Mouse (Mus musculus) gastrocnemius, postnatal 36 days (tissue): ENCODE measurements around the gene 1700025G04Rik. TPM values are rescaled to one million over a fixed set of nuclear protein-coding genes. Genes with fewer than 3 reads are reported as not detected.

Experiments
- DNase-seq, 2 experiments: peaks; one replicate each; pipeline ENCODE4 v3.0.0; 2022
- intact Hi-C: fragments of 180-260 bp; cut with DNase I; formaldehyde crosslinking; loops from one replicate; pipeline ENCODE4 v1.15.1; 2025
- total RNA-seq, 2 experiments: library from RNA; stranded (reverse); gene quantifications; 2 replicates each; pipeline ENCODE4 v1.2.3; 2021

Gene 1700025G04Rik
- total RNA-seq, 2 experiments from 2014 or later, result 69.8 to 72.2 TPM

DNA sequence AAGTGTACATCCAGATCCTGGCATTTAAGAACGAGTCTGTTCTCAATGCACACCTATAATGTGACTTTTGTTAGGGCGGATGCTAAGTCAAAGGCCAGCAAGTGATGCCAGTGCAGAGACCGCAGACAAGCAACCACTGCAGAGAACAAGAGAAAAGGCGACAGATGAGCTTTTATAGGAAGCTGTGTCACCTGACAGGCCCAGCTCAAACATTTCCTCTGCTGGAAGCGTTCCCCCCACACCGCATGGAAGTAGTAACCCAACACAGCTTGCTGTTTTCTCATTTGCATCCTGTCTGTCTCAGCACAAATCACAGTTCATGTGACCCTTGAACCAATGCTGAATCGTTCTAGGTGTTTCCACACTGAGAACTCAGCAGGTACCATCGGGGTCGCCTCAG lies 51.8 kb downstream of the 1700025G04Rik start:
- intact Hi-C loops, result no loop called here
- no peak for DNase-seq

DNA sequence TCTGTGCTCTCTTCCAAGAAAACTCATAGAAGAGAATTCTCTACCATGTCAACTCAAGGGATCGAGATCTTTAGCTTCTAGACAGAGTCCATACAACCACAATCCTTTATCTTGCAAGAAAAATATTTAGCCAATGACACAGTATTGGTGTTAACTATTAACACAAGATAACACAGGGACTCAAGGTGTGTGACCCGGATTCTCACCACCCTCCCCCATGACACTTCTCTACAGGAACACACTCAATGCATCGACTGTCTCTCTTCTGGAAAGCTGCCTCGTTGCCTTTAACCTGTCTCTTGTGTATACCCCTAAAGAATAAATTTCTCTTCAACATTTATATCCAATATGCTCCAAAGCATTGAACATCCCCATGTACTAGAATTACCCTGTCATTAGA lies 52.3 kb downstream of the 1700025G04Rik start:
- intact Hi-C loops, result no loop called here
- DNase-seq, result no peak

- no peak for DNase-seq
- intact Hi-C loops, result no loop called here
Observed at GRCm38 (mm10) chr1:152034766-152035165, 55.2 kb downstream of the 1700025G04Rik start.

DNA sequence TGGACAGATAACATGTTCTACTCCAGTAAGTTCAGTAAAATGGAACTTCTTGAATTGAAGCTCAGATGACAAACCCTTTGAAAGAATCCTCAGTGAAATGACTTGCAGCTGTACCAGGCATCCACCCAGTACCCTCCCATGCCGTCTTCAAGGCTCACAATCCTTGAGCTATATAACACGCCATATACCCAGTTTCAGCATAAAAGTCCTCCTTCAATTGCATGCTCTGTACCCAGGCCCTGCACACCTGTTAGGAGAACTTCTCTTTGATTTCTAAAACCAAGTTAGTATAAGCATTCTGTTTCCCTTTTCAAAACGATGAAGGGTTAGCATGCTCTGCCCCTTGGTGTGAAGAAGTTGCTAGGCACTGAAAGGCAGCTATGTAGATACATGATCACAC lies 56.2 kb downstream of the 1700025G04Rik start:
- intact Hi-C loops, result no loop called here

GRCm38 (mm10) chr1:152032144-152032543 lies 57.8 kb downstream of the 1700025G04Rik start:
- DNase-seq, result no peak
- intact Hi-C loops, result no loop called here

More for the DNA sequence above, 56.2 kb downstream of the 1700025G04Rik start:
- no peak for DNase-seq

- intact Hi-C loops, result no loop called here
- no peak for DNase-seq
Observed at GRCm38 (mm10) chr1:152030546-152030945, 59.4 kb downstream of the 1700025G04Rik start.

- intact Hi-C loops, result no loop called here
- DNase-seq, result no peak
Observed at GRCm38 (mm10) chr1:152028718-152029117, 61.2 kb downstream of the 1700025G04Rik start.

GRCm38 (mm10) chr1:152026762-152027161 lies 63.2 kb downstream of the 1700025G04Rik start:
- intact Hi-C loops, result no loop called here
- DNase-seq, result no peak

DNA sequence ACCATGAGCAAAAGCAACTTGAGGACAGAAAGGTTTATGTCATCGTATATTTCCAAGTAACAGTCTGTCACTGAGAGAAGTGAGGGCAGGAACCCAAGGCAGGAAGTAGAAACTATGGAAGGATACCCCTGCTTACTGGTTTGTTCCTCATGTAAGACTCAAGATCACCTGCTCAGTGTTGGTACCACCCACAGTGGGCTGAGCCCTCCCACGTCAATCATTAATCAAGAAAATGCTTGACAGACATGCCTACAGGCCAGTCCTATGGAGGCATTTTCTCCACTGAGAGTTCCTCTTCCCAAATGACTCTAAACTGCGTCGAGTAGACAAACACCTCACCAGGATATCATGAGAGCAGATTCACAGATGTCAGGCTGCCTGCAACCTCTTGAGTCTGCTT lies 64.6 kb downstream of the 1700025G04Rik start:
- no peak for DNase-seq
- intact Hi-C loops, result no loop called here

GRCm38 (mm10) chr1:152024019-152024787 lies 65.7 kb downstream of the 1700025G04Rik start:
- DNase-seq, result no peak

DNA sequence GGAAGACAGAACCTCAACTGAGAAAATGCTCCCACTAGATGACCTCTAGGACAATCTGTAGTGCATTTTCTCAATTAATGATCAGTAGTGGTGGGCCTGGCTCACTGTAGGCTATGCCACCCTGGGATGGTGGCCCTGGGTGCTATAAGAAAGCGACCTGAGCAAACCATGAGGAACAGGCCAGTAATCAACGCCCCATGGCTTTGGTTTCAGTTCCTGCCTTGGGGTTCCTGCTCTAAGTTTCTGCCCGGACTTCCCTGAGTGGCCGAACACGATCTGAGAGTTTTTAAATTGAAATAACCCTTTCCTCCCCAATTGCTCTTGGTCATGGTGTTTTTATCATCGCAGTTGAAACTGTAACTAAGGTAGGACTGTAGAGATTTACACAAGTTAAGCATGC lies 69.1 kb downstream of the 1700025G04Rik start:
- intact Hi-C loops, result no loop called here
- no peak for DNase-seq

More at GRCm38 (mm10) chr1:152024019-152024787, 65.7 kb downstream of the 1700025G04Rik start:
- intact Hi-C loops, result no loop called here

- intact Hi-C loops, result no loop called here
- no peak for DNase-seq
Observed at GRCm38 (mm10) chr1:152020070-152020469, 69.9 kb downstream of the 1700025G04Rik start.

- intact Hi-C loops, result no loop called here
- DNase-seq, result no peak
Observed at GRCm38 (mm10) chr1:152019196-152019595, 70.7 kb downstream of the 1700025G04Rik start.

DNA sequence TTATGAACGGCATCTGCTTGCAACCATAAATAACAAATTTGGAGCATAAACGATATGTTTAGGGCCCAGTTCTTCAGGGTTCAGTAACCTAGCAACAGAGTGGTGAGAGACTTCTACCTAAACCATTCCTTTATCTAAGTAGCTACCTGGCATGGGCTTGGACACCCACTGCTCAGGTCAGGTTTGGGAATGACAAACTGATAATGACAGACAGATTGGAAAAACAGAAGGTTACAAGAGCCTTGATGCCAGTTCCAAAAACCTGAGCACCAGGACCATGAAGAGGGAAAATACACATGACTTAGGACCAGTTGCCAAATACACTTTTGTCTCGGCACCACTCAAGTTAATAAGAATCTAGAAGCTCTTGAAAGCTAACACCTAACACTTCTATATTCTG lies 71.6 kb downstream of the 1700025G04Rik start:
- intact Hi-C loops, result no loop called here
- DNase-seq, result no peak

DNA sequence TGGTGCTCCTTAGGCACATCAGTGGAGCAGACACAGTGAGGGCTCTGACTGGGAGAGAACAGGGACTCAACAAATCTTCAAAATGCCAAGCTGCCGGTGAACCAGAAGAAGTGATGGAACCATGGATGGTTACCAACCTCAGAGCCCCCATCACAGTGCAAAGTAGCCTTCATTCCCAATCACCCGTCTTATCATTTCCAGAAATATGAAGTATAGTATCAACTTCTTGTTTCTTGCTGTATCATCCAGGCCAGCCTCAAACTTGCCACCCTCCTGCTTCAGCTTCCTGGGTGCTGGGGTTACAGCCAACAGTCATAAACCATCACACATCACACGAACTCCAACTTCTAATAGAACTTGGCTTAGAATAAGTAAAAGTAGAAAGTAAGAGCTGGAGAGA lies 73.3 kb downstream of the 1700025G04Rik start:
- intact Hi-C loops, result no loop called here
- no peak for DNase-seq

- DNase-seq, result no peak
- intact Hi-C loops, result no loop called here
Observed at GRCm38 (mm10) chr1:152015555-152016125, 74.3 kb downstream of the 1700025G04Rik start.

DNA sequence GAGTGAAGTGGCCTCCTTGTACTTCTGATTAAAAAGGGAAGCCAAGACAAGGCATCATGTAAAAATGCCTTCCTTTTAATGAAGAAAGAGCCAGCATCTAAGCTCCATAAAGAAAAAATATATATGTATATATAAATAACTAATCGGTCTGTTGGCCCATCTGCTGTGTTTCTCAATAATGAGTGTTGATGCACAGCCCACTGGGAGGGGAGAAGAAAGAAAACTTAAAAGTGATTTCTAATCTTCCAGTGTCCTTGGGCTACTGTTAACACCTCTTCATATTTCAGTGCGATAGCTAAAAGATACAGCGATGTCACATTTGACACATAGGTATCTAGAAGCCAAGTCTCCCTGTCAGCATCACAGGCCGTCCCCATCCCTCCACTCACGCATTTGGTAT lies 78.2 kb downstream of the 1700025G04Rik start:
- intact Hi-C loops, result no loop called here
- no peak for DNase-seq

- no peak for DNase-seq
- intact Hi-C loops, result no loop called here
Observed at GRCm38 (mm10) chr1:152010251-152010980, 79.5 kb downstream of the 1700025G04Rik start.

GRCm38 (mm10) chr1:152008473-152008991 lies 81.4 kb downstream of the 1700025G04Rik start:
- intact Hi-C loops, result no loop called here
- no peak for DNase-seq

- no peak for DNase-seq
- intact Hi-C loops, result no loop called here
Observed at GRCm38 (mm10) chr1:152006529-152006928, 83.4 kb downstream of the 1700025G04Rik start.

DNA sequence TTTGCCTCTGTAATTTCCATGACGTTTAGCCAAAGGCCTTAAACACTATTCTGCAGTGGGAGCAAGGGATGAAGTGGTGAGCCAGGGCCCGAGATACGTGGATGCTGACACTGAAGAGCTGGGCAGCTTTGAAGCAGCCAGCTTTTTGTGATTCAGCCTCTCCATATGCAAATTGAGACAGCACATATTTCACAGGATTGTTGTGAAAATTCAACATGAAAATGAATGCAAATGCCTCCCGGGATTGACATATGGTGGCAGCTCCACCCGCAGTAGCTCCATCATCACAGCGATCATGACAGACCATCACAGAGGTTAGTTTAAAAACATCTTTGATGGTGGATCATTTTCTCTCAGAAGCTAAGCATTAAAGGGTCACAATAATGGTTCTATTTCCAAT lies 85.4 kb downstream of the 1700025G04Rik start:
- intact Hi-C loops, result no loop called here

More for the DNA sequence above, 85.4 kb downstream of the 1700025G04Rik start:
- DNase-seq, result no peak
